Mouse (Mus musculus): Measurements from ENCODE around the gene Mrpl37. TPM values are rescaled to one million over a fixed set of nuclear protein-coding genes. Genes with fewer than 3 reads are reported as not detected.

Gene Mrpl37
- polyA plus RNA-seq, 1 experiment from 2014 or later: 90.9 TPM

- Histone ChIP-seq H3K9ac (replicated peaks; ENCODE audit: low read depth, low read length) (no peak overlapping the region), H3K36me3 (ENCODE audit: control insufficient read depth, insufficient read depth, low read length) (peaks cover 33% of the 10 kb centered on the region), H3K9me3 (ENCODE audit: control insufficient read depth, low read length) (no peaks in the 10 kb centered on the region), H3K4me2 (ENCODE audit: low read depth, low read length) (no peak overlapping the region), H3K27me3 (ENCODE audit: control insufficient read depth, insufficient read depth, low read length) (no peaks in the 10 kb centered on the region), H3K27ac (ENCODE audit: low read depth, low read length) (no peak overlapping the region), H3K4me3 (ENCODE audit: low read depth, low read length) (no peak overlapping the region), H3K4me1 (ENCODE audit: control insufficient read depth, insufficient read depth, low read length) (no peaks in the 10 kb centered on the region)
- WGBS: 91% methylated on average over 4 of the region's 4 CpGs
- ATAC-seq (ENCODE audit: low read depth): no peak
These were observed 28.4 kb downstream of the Mrpl37 start for GRCm38 (mm10) chr4:107038303-107038702.

GRCm38 (mm10) chr4:107036985-107037384 is 29.7 kb downstream of the Mrpl37 start:
- Histone ChIP-seq H3K9me3 (ENCODE audit: control insufficient read depth, low read length) (no peaks in the 10 kb centered on the region), H3K27ac (ENCODE audit: low read depth, low read length) (no peak overlapping the region), H3K4me2 (ENCODE audit: low read depth, low read length) (no peak overlapping the region), H3K4me3 (ENCODE audit: low read depth, low read length) (no peak overlapping the region), H3K9ac (replicated peaks; ENCODE audit: low read depth, low read length) (no peak overlapping the region), H3K27me3 (ENCODE audit: control insufficient read depth, insufficient read depth, low read length) (no peaks in the 10 kb centered on the region), H3K36me3 (ENCODE audit: control insufficient read depth, insufficient read depth, low read length) (peaks cover 33% of the 10 kb centered on the region), H3K4me1 (ENCODE audit: control insufficient read depth, insufficient read depth, low read length) (no peaks in the 10 kb centered on the region)
- WGBS: 88% methylated on average over 2 of the region's 2 CpGs
- no peak for ATAC-seq (ENCODE audit: low read depth)

- Histone ChIP-seq H3K9me3 (ENCODE audit: control insufficient read depth, low read length) (no peaks in the 10 kb centered on the region), H3K4me2 (ENCODE audit: low read depth, low read length) (no peak overlapping the region), H3K4me1 (ENCODE audit: control insufficient read depth, insufficient read depth, low read length) (no peaks in the 10 kb centered on the region), H3K27ac (ENCODE audit: low read depth, low read length) (no peak overlapping the region), H3K9ac (replicated peaks; ENCODE audit: low read depth, low read length) (no peak overlapping the region), H3K27me3 (ENCODE audit: control insufficient read depth, insufficient read depth, low read length) (no peaks in the 10 kb centered on the region), H3K4me3 (ENCODE audit: low read depth, low read length) (no peak overlapping the region), H3K36me3 (ENCODE audit: control insufficient read depth, insufficient read depth, low read length) (peaks cover 33% of the 10 kb centered on the region)
- 89% methylated on average over 4 of the region's 4 CpGs for WGBS
- ATAC-seq (ENCODE audit: low read depth): no peak
These were observed 31.0 kb downstream of the Mrpl37 start for GRCm38 (mm10) chr4:107035689-107036088.

- H3K27me3 ChIP-seq (ENCODE audit: control insufficient read depth, insufficient read depth, low read length): no peaks in the 10 kb centered on the region
- peaks cover 11% of the 10 kb centered on the region for H3K36me3 ChIP-seq (ENCODE audit: control insufficient read depth, insufficient read depth, low read length)
- H3K4me1 ChIP-seq (ENCODE audit: control insufficient read depth, insufficient read depth, low read length): peaks cover 29% of the 10 kb centered on the region
- H3K27ac ChIP-seq (ENCODE audit: low read depth, low read length): no peak overlapping the region
- H3K9ac ChIP-seq (replicated peaks; ENCODE audit: low read depth, low read length): no peak overlapping the region
- no peak overlapping the region for H3K4me3 ChIP-seq (ENCODE audit: low read depth, low read length)
- 56% methylated on average over 8 of the region's 8 CpGs for WGBS
- H3K4me2 ChIP-seq (ENCODE audit: low read depth, low read length): no peak overlapping the region
- no peaks in the 10 kb centered on the region for H3K9me3 ChIP-seq (ENCODE audit: control insufficient read depth, low read length)
- ATAC-seq (ENCODE audit: low read depth): peak; percentile 36; the same call in 1 of the 2 replicates
These were observed 40.2 kb downstream of the Mrpl37 start for GRCm38 (mm10) chr4:107026451-107026850.

- Histone ChIP-seq H3K4me1 (ENCODE audit: control insufficient read depth, insufficient read depth, low read length) (peaks cover 37% of the 10 kb centered on the region), H3K27me3 (ENCODE audit: control insufficient read depth, insufficient read depth, low read length) (no peaks in the 10 kb centered on the region), H3K27ac (ENCODE audit: low read depth, low read length) (no peak overlapping the region), H3K36me3 (ENCODE audit: control insufficient read depth, insufficient read depth, low read length) (0 out of 2 replicates have a peak, but pooled peaks cover 3% of the 10 kb centered on the region), H3K4me3 (ENCODE audit: low read depth, low read length) (no peak overlapping the region), H3K4me2 (ENCODE audit: low read depth, low read length) (no peak overlapping the region), H3K9me3 (ENCODE audit: control insufficient read depth, low read length) (no peaks in the 10 kb centered on the region), H3K9ac (replicated peaks; ENCODE audit: low read depth, low read length) (no peak overlapping the region)
- WGBS: 50% methylated on average over 5 of the region's 5 CpGs
- no peak for ATAC-seq (ENCODE audit: low read depth)
These were observed 41.3 kb downstream of the Mrpl37 start for GRCm38 (mm10) chr4:107025369-107025768.

- 80% methylated on average over 7 of the region's 7 CpGs for WGBS
- Histone ChIP-seq H3K4me1 (ENCODE audit: control insufficient read depth, insufficient read depth, low read length) (peaks cover 40% of the 10 kb centered on the region), H3K4me3 (ENCODE audit: low read depth, low read length) (no peak overlapping the region), H3K9me3 (ENCODE audit: control insufficient read depth, low read length) (no peaks in the 10 kb centered on the region), H3K4me2 (ENCODE audit: low read depth, low read length) (no peak overlapping the region), H3K36me3 (ENCODE audit: control insufficient read depth, insufficient read depth, low read length) (0 out of 2 replicates have a peak, but pooled peaks cover 3% of the 10 kb centered on the region), H3K27ac (ENCODE audit: low read depth, low read length) (no peak overlapping the region), H3K9ac (replicated peaks; ENCODE audit: low read depth, low read length) (no peak overlapping the region), H3K27me3 (ENCODE audit: control insufficient read depth, insufficient read depth, low read length) (no peaks in the 10 kb centered on the region)
- no peak for ATAC-seq (ENCODE audit: low read depth)
These were observed 41.8 kb downstream of the Mrpl37 start for GRCm38 (mm10) chr4:107024899-107025298.

- H3K4me1 ChIP-seq (ENCODE audit: control insufficient read depth, insufficient read depth, low read length): peaks cover 72% of the 10 kb centered on the region
- H3K9ac ChIP-seq (replicated peaks; ENCODE audit: low read depth, low read length): no peak overlapping the region
- no peak for ATAC-seq (ENCODE audit: low read depth)
- H3K36me3 ChIP-seq (ENCODE audit: control insufficient read depth, insufficient read depth, low read length): no peaks in the 10 kb centered on the region
- H3K27ac ChIP-seq (ENCODE audit: low read depth, low read length): peak overlapping the region; percentile 12; the same call in 1 of the 2 replicates
- no peak overlapping the region for H3K4me2 ChIP-seq (ENCODE audit: low read depth, low read length)
- H3K9me3 ChIP-seq (ENCODE audit: control insufficient read depth, low read length): no peaks in the 10 kb centered on the region
- no peaks in the 10 kb centered on the region for H3K27me3 ChIP-seq (ENCODE audit: control insufficient read depth, insufficient read depth, low read length)
- no peak overlapping the region for H3K4me3 ChIP-seq (ENCODE audit: low read depth, low read length)
- WGBS: 70% methylated on average over 3 of the region's 3 CpGs
These were observed 45.2 kb downstream of the Mrpl37 start for GRCm38 (mm10) chr4:107021464-107021863.

- peaks cover 79% of the 10 kb centered on the region for H3K4me1 ChIP-seq (ENCODE audit: control insufficient read depth, insufficient read depth, low read length)
- H3K27ac ChIP-seq (ENCODE audit: low read depth, low read length): no peak overlapping the region
- 65% methylated on average over 5 of the region's 5 CpGs for WGBS
- H3K9ac ChIP-seq (replicated peaks; ENCODE audit: low read depth, low read length): no peak overlapping the region
- H3K4me2 ChIP-seq (ENCODE audit: low read depth, low read length): no peak overlapping the region
- H3K36me3 ChIP-seq (ENCODE audit: control insufficient read depth, insufficient read depth, low read length): no peaks in the 10 kb centered on the region
- H3K9me3 ChIP-seq (ENCODE audit: control insufficient read depth, low read length): no peaks in the 10 kb centered on the region
- no peaks in the 10 kb centered on the region for H3K27me3 ChIP-seq (ENCODE audit: control insufficient read depth, insufficient read depth, low read length)
- no peak for ATAC-seq (ENCODE audit: low read depth)
- no peak overlapping the region for H3K4me3 ChIP-seq (ENCODE audit: low read depth, low read length)
These were observed 46.2 kb downstream of the Mrpl37 start for GRCm38 (mm10) chr4:107020287-107021000.

- no peaks in the 10 kb centered on the region for H3K36me3 ChIP-seq (ENCODE audit: control insufficient read depth, insufficient read depth, low read length)
- peaks cover 79% of the 10 kb centered on the region for H3K4me1 ChIP-seq (ENCODE audit: control insufficient read depth, insufficient read depth, low read length)
- H3K4me2 ChIP-seq (ENCODE audit: low read depth, low read length): no peak overlapping the region
- no peak overlapping the region for H3K4me3 ChIP-seq (ENCODE audit: low read depth, low read length)
- H3K27ac ChIP-seq (ENCODE audit: low read depth, low read length): no peak overlapping the region
- ATAC-seq (ENCODE audit: low read depth): no peak
- no peaks in the 10 kb centered on the region for H3K9me3 ChIP-seq (ENCODE audit: control insufficient read depth, low read length)
- 8% methylated on average over 7 of the region's 7 CpGs for WGBS
- H3K9ac ChIP-seq (replicated peaks; ENCODE audit: low read depth, low read length): 0 out of 2 replicates have a peak overlapping the region, but pooled peaks have one; percentile 8
- no peaks in the 10 kb centered on the region for H3K27me3 ChIP-seq (ENCODE audit: control insufficient read depth, insufficient read depth, low read length)
These were observed 47.6 kb downstream of the Mrpl37 start for GRCm38 (mm10) chr4:107019027-107019426.

All from neural tube, embryonic 14.5 days (tissue).